Mouse (Mus musculus) thymus, adult 2 months (tissue): ENCODE results near the gene Oxt. TPM values are rescaled to one million over a fixed set of nuclear protein-coding genes. Genes with fewer than 3 reads are reported as not detected.

ENCODE experiments used
- DNase-seq: peaks from one replicate; pipeline ENCODE4 v3.0.0; 2021
- H3K27ac ChIP-seq: fragments of 200-500 bp; 2 replicates; pipeline ENCODE4 v1.5.1; 2012; ENCODE audit warnings: low read length, control low read depth; ENCODE audit not compliant: control insufficient read depth, insufficient read depth
- H3K27me3 ChIP-seq: fragments of 200-500 bp; 2 replicates; pipeline ENCODE4 v1.6.1; 2012; ENCODE audit warnings: mild to moderate bottlenecking, low read length, moderate library complexity, mixed read lengths; ENCODE audit not compliant: control insufficient read depth, insufficient read depth
- H3K36me3 ChIP-seq: fragments of 200-500 bp; 2 replicates; pipeline ENCODE4 v1.6.1; 2012; ENCODE audit warnings: mild to moderate bottlenecking, low read length, moderate library complexity; ENCODE audit not compliant: control insufficient read depth, insufficient read depth
- H3K4me1 ChIP-seq: fragments of 200-500 bp; replicated peaks from 2 replicates; pipeline ENCODE4 v1.6.1; 2012; ENCODE audit warnings: low read length; ENCODE audit not compliant: control insufficient read depth, insufficient read depth
- H3K4me3 ChIP-seq: fragments of 200-500 bp; 2 replicates; pipeline ENCODE4 v1.5.1; 2012; ENCODE audit warnings: mild to moderate bottlenecking, low read length, control low read depth, moderate library complexity; ENCODE audit not compliant: control insufficient read depth, insufficient read depth
- CTCF ChIP-seq: fragments of 200-500 bp; IDR thresholded peaks from 2 replicates; pipeline ENCODE4 v1.5.1; 2012; ENCODE audit warnings: mild to moderate bottlenecking, control low read depth, low read length, moderate library complexity, borderline replicate concordance; ENCODE audit not compliant: control insufficient read depth, poor library complexity, insufficient read depth; ENCODE audit errors: extremely low read depth
- POLR2A ChIP-seq: fragments of 200-500 bp; IDR thresholded peaks from 2 replicates; pipeline ENCODE4 v1.6.1; 2012; ENCODE audit warnings: mild to moderate bottlenecking, low read length, control low read depth, moderate library complexity; ENCODE audit not compliant: control insufficient read depth, poor library complexity, insufficient read depth; ENCODE audit errors: extremely low read depth
- WGBS: fragments of 180-500 bp; shearing (Covaris S2); methylation state at CpG from one replicate; pipeline ENCODE4 v1.1.7; 2018; 5-methylcytosine and 5-hydroxymethylcytosine counted together
- polyA plus RNA-seq: library from polyadenylated mRNA; depleted of rRNA; stranded (reverse); fragments of >200 nt; gene quantifications from 2 replicates; pipeline ENCODE4 v1.2.3, GENCODE M21; 2012; rRNA removed

Gene Oxt
- polyA plus RNA-seq, result 2.3 and 3.9 TPM in 2 replicates

DNA sequence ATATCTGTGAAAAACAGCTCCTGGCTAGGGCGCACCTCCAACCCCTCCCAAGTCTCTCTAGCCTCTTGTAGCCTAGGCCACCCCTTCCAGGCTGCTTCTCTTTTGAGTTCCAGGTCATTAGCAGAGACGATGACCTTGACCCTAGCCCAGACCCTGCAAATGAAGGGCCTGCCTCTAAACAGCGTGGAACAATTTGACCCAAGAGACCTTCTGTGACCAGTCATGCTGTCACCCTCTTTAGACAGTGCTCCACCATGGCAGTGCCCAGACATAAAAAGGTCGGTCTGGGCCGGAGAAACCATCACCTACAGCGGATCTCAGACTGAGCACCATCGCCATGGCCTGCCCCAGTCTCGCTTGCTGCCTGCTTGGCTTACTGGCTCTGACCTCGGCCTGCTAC is at the start of gene Oxt:
Oxt (plus strand) TSS at position 301 of the 400 bp plus-strand sequence.
- Histone ChIP-seq H3K4me1 (peaks cover 4% of the 10 kb centered on the region; the same call in 1 of the 2 replicates), H3K27ac (no peak within 1 kb of the TSS), H3K4me3 (no peak within 1 kb of the TSS), H3K36me3 (no peaks in the 10 kb centered on the region), H3K27me3 (peaks cover 16% of the 10 kb centered on the region; the same call in 1 of the 2 replicates)
- TF ChIP-seq POLR2A, result no peak
- TF ChIP-seq CTCF, result no peak
- WGBS, result 88% methylated on average over 9 of the region's 9 CpGs
- no peak for DNase-seq

DNA sequence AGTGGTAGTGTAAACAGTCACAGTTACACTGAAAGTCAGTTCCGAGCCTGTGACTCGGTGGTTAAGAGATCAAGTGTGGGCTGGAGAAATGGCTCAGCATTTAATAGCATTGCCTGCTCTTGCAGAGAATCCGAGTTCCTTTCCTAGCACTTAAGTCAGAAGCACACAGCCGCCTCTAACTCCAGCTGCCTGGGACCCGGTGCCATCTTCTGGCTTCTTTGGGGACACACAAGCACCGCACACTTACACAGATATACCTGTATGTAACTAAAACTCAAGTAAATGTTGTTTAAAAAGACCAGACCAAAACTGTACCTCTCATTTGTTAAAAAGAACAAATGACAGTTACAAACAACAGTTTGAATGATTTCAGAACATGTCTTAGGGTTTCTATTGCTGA is 47.5 kb upstream of the Oxt start:
- H3K4me3 ChIP-seq, result no peak overlapping the region
- no peaks in the 10 kb centered on the region for H3K27me3 ChIP-seq
- WGBS, result 97% methylated on average over 6 of the region's 6 CpGs
- TF ChIP-seq POLR2A (no peak), CTCF (no peak)
- H3K27ac ChIP-seq, result no peak overlapping the region
- H3K36me3 ChIP-seq, result peaks cover 17% of the 10 kb centered on the region; the same call in 1 of the 2 replicates
- H3K4me1 ChIP-seq, result peaks cover 31% of the 10 kb centered on the region
- no peak for DNase-seq

DNA sequence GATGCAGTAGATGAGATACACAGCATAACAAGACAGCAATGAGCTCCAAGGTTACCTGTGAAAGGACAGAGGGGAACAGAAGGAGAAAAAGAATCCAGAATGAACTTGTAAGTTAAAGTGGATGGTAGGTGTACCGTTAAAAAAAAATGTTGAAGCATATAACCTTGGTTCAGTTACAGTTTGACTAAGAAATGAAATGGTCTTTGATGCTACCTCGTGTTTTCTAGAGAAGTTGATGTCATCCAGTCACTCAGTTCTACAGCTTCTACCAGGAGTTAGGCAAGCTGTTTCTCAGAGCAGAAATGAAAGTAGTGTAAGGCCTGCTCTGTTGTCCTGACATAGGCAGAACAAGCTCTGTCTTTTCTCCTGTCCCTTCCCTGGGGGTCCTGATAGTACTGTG is 46.7 kb upstream of the Oxt start:
- WGBS, result 62% methylated on average over 2 of the region's 2 CpGs
- Histone ChIP-seq H3K36me3 (peaks cover 15% of the 10 kb centered on the region; the same call in 1 of the 2 replicates), H3K27me3 (no peaks in the 10 kb centered on the region), H3K4me1 (peaks cover 37% of the 10 kb centered on the region), H3K4me3 (no peak overlapping the region), H3K27ac (peak overlapping the region; percentile 29; the same call in 1 of the 2 replicates)
- no peak for DNase-seq
- TF ChIP-seq CTCF (no peak), POLR2A (no peak)

DNA sequence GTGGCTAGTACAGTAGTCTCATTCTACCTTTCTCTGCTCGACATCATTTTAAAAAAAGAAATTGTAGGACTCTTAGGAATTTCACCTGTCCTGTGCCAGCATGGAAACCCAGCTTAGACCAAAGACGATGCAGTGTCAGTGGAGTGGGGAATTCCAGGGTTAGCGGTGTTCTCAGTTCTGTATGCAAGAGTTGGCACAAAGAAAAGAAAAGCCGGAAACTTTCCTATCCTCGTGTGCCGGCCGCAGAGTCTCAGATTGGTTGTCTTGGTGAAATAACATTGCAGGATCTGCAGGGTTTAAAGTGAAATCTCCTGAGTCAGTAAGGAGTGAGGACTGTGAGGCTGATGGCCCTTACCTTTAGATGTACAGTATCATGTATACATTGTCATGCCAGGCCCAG is 46.0 kb upstream of the Oxt start:
- DNase-seq, result no peak
- peaks cover 16% of the 10 kb centered on the region; the same call in 1 of the 2 replicates for H3K36me3 ChIP-seq
- H3K27ac ChIP-seq, result no peak overlapping the region; the same call in 1 of the 2 replicates
- H3K4me1 ChIP-seq, result peaks cover 42% of the 10 kb centered on the region
- H3K4me3 ChIP-seq, result no peak overlapping the region
- TF ChIP-seq POLR2A (no peak), CTCF (no peak)
- H3K27me3 ChIP-seq, result no peaks in the 10 kb centered on the region
- WGBS, result 95% methylated on average over 7 of the region's 7 CpGs

DNA sequence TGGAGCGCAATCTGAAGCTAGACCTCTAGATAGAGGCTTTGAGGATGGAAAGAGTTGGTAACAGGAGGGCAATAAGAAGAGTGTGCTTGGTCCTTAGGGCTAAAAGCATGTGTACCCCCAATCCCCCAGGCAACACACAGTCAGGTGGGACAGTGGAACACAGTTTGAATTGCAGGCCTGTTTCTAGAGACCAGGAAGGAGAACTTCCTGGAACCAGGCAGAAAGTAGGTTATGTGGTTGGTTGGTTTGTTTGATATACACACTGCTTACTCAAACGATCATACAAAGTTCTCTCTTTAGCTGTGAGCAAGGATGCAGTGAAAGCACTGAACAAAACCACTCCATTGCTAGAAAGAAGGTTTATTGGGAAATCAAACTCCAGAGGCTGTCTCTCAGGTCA is 43.8 kb upstream of the Oxt start:
- peak; percentile 40 for DNase-seq

DNA sequence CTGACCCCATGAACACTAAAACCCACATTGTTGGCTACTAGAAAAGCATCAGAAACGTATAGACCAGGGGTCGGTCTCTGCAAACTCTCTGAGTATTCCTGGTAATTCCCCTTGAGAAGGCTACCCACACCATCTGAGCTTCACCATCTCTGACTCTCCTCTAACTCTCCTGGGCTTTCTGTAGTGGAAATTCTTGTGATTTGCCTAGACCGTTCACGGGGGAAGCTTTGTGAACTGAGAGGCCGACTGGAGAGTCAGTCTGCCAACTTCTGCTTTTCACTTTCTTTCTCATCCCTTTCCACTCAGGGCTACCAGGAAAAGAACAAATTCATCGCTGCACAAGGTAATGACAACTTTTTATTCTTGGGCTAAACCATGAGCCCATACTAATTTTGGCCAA is 41.0 kb upstream of the Oxt start:
- Histone ChIP-seq H3K27me3 (no peaks in the 10 kb centered on the region), H3K4me1 (peaks cover 55% of the 10 kb centered on the region), H3K27ac (no peak overlapping the region), H3K36me3 (peaks cover 10% of the 10 kb centered on the region; the same call in 1 of the 2 replicates), H3K4me3 (no peak overlapping the region)
- WGBS, result 81% methylated on average over 6 of the region's 6 CpGs
- TF ChIP-seq POLR2A (no peak), CTCF (no peak)
- DNase-seq, result no peak

More for the DNA sequence above, 43.8 kb upstream of the Oxt start:
- TF ChIP-seq POLR2A, result no peak
- TF ChIP-seq CTCF, result no peak
- H3K27me3 ChIP-seq, result no peaks in the 10 kb centered on the region
- peaks cover 46% of the 10 kb centered on the region for H3K4me1 ChIP-seq
- no peak overlapping the region for H3K4me3 ChIP-seq
- H3K36me3 ChIP-seq, result peaks cover 10% of the 10 kb centered on the region; the same call in 1 of the 2 replicates
- peak overlapping the region; percentile 100 for H3K27ac ChIP-seq
- WGBS, result 45% methylated on average over 2 of the region's 2 CpGs

DNA sequence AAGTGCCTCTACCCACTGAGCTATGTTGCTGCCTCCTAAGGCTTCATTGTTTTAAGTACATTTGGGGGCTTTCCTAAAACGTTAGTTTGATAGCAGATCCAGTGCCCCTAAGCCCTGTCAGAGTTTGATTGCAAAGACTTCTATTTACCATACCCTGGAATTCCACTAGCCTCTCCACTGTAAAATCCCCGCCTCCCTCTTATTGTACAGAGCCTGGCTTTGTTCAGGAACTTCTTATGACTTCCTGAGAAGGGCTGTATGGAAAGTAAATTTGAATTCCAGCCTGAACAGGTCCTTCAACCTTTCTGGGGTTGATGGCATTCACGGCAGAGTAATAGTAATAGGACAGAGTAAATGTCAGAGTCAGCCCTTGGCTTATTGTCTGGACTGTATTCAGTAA is 39.1 kb upstream of the Oxt start:
- WGBS, result 94% methylated on average over 3 of the region's 3 CpGs
- no peak overlapping the region for H3K4me3 ChIP-seq
- H3K27ac ChIP-seq, result no peak overlapping the region
- DNase-seq, result no peak
- H3K36me3 ChIP-seq, result peaks cover 15% of the 10 kb centered on the region
- no peaks in the 10 kb centered on the region for H3K27me3 ChIP-seq
- peaks cover 54% of the 10 kb centered on the region for H3K4me1 ChIP-seq
- no peak for TF ChIP-seq CTCF
- no peak for TF ChIP-seq POLR2A
